Mouse (Mus musculus) T-helper 2 cell (primary cell): ENCODE results near the gene Prkd3.

Source experiments
- in situ Hi-C: fragments of 300-600 bp; cut with MboI, MseI; formaldehyde crosslinking; loops from one replicate; pipeline ENCODE4 v1.15.1; 2025; ENCODE audit warnings: high pct_unique_total_duplicates

Gene Prkd3

GRCm38 (mm10) chr17:79013625-79014024, 7.0 kb downstream of the Prkd3 start:
- in situ Hi-C loops, result loop anchor here (10.0 kb wide), 1 partner anchor 1711 kb away; the partner anchor contains the start of gene Map4k3

GRCm38 (mm10) chr17:78999745-79000270, 20.8 kb downstream of the Prkd3 start:
- in situ Hi-C loops, result no loop called here

GRCm38 (mm10) chr17:78999189-78999588, 21.4 kb downstream of the Prkd3 start:
- in situ Hi-C loops, result no loop called here

- in situ Hi-C loops, result no loop called here
These were observed 22.5 kb downstream of the Prkd3 start for GRCm38 (mm10) chr17:78998130-78998529.

GRCm38 (mm10) chr17:78994931-78995820, 25.4 kb downstream of the Prkd3 start:
- in situ Hi-C loops, result no loop called here

- in situ Hi-C loops, result no loop called here
These were observed 26.2 kb downstream of the Prkd3 start for GRCm38 (mm10) chr17:78994382-78994781.

GRCm38 (mm10) chr17:78993670-78994069, 26.9 kb downstream of the Prkd3 start:
- in situ Hi-C loops, result no loop called here

- in situ Hi-C loops, result no loop called here
These were observed 28.2 kb downstream of the Prkd3 start for GRCm38 (mm10) chr17:78992303-78993027.

- in situ Hi-C loops, result no loop called here
These were observed 29.1 kb downstream of the Prkd3 start for GRCm38 (mm10) chr17:78991549-78991948.

GRCm38 (mm10) chr17:78989015-78989414, 31.6 kb downstream of the Prkd3 start:
- in situ Hi-C loops, result no loop called here

- in situ Hi-C loops, result no loop called here
These were observed 36.9 kb downstream of the Prkd3 start for GRCm38 (mm10) chr17:78983736-78984135.

GRCm38 (mm10) chr17:78983166-78983565, 37.5 kb downstream of the Prkd3 start:
- in situ Hi-C loops, result no loop called here

GRCm38 (mm10) chr17:78968500-78968899, 52.1 kb downstream of the Prkd3 start:
- in situ Hi-C loops, result no loop called here

- in situ Hi-C loops, result no loop called here
These were observed 54.3 kb downstream of the Prkd3 start for GRCm38 (mm10) chr17:78966092-78966883.

GRCm38 (mm10) chr17:78964387-78964786, 56.2 kb downstream of the Prkd3 start:
- in situ Hi-C loops, result no loop called here

- in situ Hi-C loops, result no loop called here
These were observed 61.1 kb downstream of the Prkd3 start for GRCm38 (mm10) chr17:78959473-78959872.

- in situ Hi-C loops, result no loop called here
These were observed 67.4 kb downstream of the Prkd3 start for GRCm38 (mm10) chr17:78953240-78953639.

- in situ Hi-C loops, result no loop called here
These were observed 68.5 kb downstream of the Prkd3 start for GRCm38 (mm10) chr17:78952070-78952469.

GRCm38 (mm10) chr17:78951225-78951624, 69.4 kb downstream of the Prkd3 start:
- in situ Hi-C loops, result no loop called here

- in situ Hi-C loops, result no loop called here
These were observed 78.0 kb downstream of the Prkd3 start for GRCm38 (mm10) chr17:78942579-78942978.

- in situ Hi-C loops, result no loop called here
These were observed 81.7 kb downstream of the Prkd3 start for GRCm38 (mm10) chr17:78938927-78939326.
